Mouse (Mus musculus) neural tube, embryonic 13.5 days (tissue): ENCODE results near the gene Ugt1a7c. TPM values are rescaled to one million over a fixed set of nuclear protein-coding genes. Genes with fewer than 3 reads are reported as not detected.

ENCODE experiments used
- ATAC-seq: fragments of 200-750 bp; cut with Nextera tagmentation; 2 replicates; pipeline ENCODE4 v1.8.0; 2017; ENCODE audit warnings: low read depth, mild to moderate bottlenecking, moderate TSS enrichment, moderate library complexity
- H3K27ac ChIP-seq: fragments of 300-500 bp; sonication (generic); replicated peaks from 2 replicates; pipeline ENCODE4 v1.5.1; 2015; ENCODE audit warnings: moderate library complexity, mild to moderate bottlenecking, inconsistent platforms
- H3K27me3 ChIP-seq: fragments of 300-500 bp; sonication (generic); 2 replicates; pipeline ENCODE4 v1.6.1; 2015; ENCODE audit warnings: mild to moderate bottlenecking, inconsistent platforms
- H3K36me3 ChIP-seq: fragments of 300-500 bp; sonication (generic); 2 replicates; pipeline ENCODE4 v1.6.1; 2015; ENCODE audit warnings: mild to moderate bottlenecking, inconsistent platforms
- H3K4me1 ChIP-seq: fragments of 300-500 bp; sonication (generic); replicated peaks from 2 replicates; pipeline ENCODE4 v1.6.1; 2015; ENCODE audit warnings: inconsistent platforms
- H3K4me2 ChIP-seq: fragments of 300-500 bp; sonication (generic); 2 replicates; pipeline ENCODE4 v1.6.1; 2015; ENCODE audit warnings: inconsistent platforms, mild to moderate bottlenecking, moderate library complexity
- H3K4me3 ChIP-seq: fragments of 300-500 bp; sonication (generic); 2 replicates; pipeline ENCODE4 v1.5.1; 2015; ENCODE audit warnings: mild to moderate bottlenecking, inconsistent platforms
- H3K9ac ChIP-seq: fragments of 300-500 bp; sonication (generic); 2 replicates; pipeline ENCODE4 v1.6.1; 2015; ENCODE audit warnings: moderate library complexity, mild to moderate bottlenecking, inconsistent platforms
- H3K9me3 ChIP-seq: fragments of 300-500 bp; sonication (generic); 2 replicates; pipeline ENCODE4 v1.6.1; 2016; ENCODE audit warnings: inconsistent platforms
- WGBS: fragments of 180-500 bp; shearing (Covaris S2); methylation state at CpG from one replicate; pipeline ENCODE4 v1.1.7; 2015; 5-methylcytosine and 5-hydroxymethylcytosine counted together
- polyA plus RNA-seq: library from polyadenylated mRNA; unstranded; fragments of >200 nt; fragmentation: Nextera tagmentation; extraction: Ambion mirVana; gene quantifications from 2 replicates; pipeline ENCODE4 v1.2.1, GENCODE M21; 2015

Ugt1a7c gene
- polyA plus RNA-seq, 1 experiment from 2014 or later, result 1.6 TPM

DNA sequence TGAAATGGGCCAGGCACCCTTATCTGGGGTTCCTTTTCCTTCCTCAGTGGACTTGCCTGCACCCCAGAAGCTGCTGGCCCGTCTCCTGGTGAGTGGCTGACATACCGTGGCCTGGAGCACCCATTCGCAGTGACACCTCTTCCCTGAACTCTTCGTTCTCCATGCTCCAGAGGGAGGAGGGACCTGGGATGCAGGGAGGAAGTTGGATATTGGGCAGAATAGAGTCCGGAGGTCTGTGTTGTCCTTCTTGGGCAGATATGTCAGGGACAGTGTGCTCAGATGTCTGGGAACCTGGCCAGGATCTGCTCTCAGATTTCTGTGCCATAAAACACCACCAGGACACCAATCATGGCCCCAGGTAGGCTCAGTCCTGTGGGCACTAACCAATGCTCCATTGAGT is 145.2 kb downstream of the Ugt1a7c start:
- Histone ChIP-seq H3K4me1 (no peaks in the 10 kb centered on the region), H3K9me3 (peaks cover 96% of the 10 kb centered on the region), H3K9ac (no peak overlapping the region), H3K4me3 (no peak overlapping the region), H3K4me2 (no peak overlapping the region), H3K27me3 (no peaks in the 10 kb centered on the region), H3K27ac (no peak overlapping the region), H3K36me3 (no peaks in the 10 kb centered on the region)
- ATAC-seq, result no peak
- WGBS, result 72% methylated on average over 5 of the region's 5 CpGs

DNA sequence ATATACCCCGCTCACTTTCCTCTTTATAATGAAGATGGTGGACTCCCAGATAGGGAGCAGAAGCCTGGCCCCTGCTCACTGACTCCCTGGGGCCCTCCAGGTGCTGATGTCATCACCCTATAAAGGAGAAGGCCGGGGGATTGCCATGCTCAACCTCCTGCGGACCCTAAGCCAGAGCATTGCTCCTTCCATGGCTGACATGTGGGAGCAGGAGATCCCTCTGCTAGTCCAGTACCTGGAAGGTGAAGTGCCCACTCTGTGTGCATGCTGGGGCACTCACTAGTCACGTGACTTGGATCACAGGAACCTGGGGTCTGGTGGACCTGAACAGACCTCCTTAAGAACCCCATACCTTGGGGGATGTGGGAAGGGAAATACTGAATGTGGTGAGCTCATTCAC is 145.7 kb downstream of the Ugt1a7c start:
- no peak overlapping the region for H3K4me3 ChIP-seq
- ATAC-seq, result no peak

DNA sequence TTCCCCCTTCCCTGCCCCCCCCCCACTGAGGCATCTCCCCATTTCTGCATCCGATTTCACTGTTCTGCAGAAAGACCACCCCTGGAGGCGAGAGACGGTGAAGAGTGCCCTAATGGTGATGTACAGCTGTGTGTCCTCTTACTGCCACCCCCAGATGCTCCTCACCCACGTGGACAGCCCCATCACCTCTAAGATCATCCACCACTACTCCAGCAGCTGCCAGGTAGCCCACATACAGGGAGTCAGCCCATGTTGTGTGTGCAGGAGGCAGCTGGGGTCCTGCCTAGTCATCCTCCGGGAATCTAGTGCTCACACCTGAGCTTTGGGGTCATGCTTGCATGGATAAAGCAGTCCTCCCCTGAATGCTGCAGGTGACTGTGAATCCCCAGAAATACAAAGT is 149.0 kb downstream of the Ugt1a7c start:
- Histone ChIP-seq H3K4me3 (no peak overlapping the region), H3K9me3 (peaks cover 99% of the 10 kb centered on the region), H3K27me3 (no peaks in the 10 kb centered on the region), H3K36me3 (no peaks in the 10 kb centered on the region), H3K4me2 (no peak overlapping the region), H3K4me1 (no peaks in the 10 kb centered on the region), H3K27ac (no peak overlapping the region), H3K9ac (no peak overlapping the region)
- 67% methylated on average over 5 of the region's 5 CpGs for WGBS
- ATAC-seq, result no peak

More for the DNA sequence above, 145.7 kb downstream of the Ugt1a7c start:
- 77% methylated on average over 4 of the region's 4 CpGs for WGBS
- no peak overlapping the region for H3K27ac ChIP-seq
- no peak overlapping the region for H3K9ac ChIP-seq
- no peaks in the 10 kb centered on the region for H3K36me3 ChIP-seq
- no peak overlapping the region for H3K4me2 ChIP-seq
- no peaks in the 10 kb centered on the region for H3K4me1 ChIP-seq
- peaks cover 96% of the 10 kb centered on the region for H3K9me3 ChIP-seq
- no peaks in the 10 kb centered on the region for H3K27me3 ChIP-seq

DNA sequence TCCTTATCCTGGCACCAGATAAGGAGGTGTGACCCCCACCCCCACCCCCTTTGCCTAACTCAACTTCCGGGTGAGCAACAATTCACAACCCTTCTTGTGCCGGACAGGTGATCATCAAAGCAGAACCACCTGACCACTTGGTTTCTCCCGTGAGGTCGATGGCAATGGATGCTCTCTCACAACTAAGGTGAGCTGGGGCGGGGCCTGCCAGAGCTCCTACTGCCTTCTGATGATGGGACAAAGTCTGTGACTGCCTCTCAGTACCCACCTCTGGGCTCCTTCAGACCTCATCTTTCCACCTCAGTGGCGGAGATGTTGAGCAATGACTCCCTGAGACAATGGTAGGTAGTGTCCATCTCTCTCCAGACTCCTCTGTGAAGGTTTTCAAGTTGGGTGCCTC is 151.0 kb downstream of the Ugt1a7c start:
- Histone ChIP-seq H3K4me1 (no peaks in the 10 kb centered on the region), H3K4me2 (no peak overlapping the region), H3K9ac (no peak overlapping the region), H3K36me3 (no peaks in the 10 kb centered on the region), H3K4me3 (no peak overlapping the region), H3K27me3 (no peaks in the 10 kb centered on the region), H3K9me3 (peaks cover 99% of the 10 kb centered on the region), H3K27ac (no peak overlapping the region)
- no peak for ATAC-seq
- 80% methylated on average over 6 of the region's 6 CpGs for WGBS

DNA sequence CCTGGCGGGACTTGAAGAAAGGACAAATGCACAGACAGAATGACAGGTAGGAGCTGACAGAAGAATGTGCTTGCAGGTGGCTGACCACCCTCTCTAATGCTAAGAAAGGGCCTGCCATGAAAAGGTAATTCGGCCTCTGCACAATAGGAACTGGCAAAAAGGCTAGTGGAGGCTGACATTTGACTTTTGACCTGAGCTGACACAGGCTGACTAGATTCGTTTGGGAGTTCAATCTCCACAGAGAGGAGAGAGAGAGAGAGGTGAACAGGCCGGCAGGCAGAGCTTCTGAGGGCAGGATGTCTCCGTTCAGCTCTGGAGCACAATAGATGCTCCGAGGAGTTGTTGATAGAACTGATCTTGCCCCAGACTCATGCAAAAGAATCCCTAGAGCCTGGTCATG is 151.5 kb downstream of the Ugt1a7c start:
- 46% methylated on average over 6 of the region's 6 CpGs for WGBS
- Histone ChIP-seq H3K27me3 (no peaks in the 10 kb centered on the region), H3K9ac (no peak overlapping the region), H3K9me3 (peaks cover 99% of the 10 kb centered on the region), H3K4me1 (no peaks in the 10 kb centered on the region), H3K36me3 (no peaks in the 10 kb centered on the region), H3K4me2 (no peak overlapping the region), H3K27ac (no peak overlapping the region), H3K4me3 (no peak overlapping the region)
- ATAC-seq, result no peak

DNA sequence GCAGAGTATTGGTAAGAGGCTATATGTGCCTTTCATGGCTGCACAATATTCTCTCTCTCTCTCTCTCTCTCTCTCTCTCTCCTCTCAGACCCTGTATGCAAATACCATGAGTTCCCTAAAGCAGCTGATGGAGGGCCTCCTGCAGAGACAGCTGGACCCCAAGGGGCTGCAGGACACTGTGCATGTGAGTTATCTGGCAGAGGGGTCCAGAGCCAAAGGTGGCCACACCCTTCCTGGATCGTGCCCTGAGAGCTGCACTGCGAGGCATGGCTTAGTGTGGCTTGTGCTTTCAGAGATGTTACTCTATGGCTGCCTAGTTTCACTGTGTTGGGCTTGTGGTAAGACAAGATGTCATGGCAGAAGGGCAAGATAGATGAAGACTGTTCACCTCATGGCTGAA is 152.8 kb downstream of the Ugt1a7c start:
- no peaks in the 10 kb centered on the region for H3K27me3 ChIP-seq
- H3K36me3 ChIP-seq, result no peaks in the 10 kb centered on the region
- no peak overlapping the region for H3K9ac ChIP-seq
- no peak overlapping the region for H3K4me2 ChIP-seq
- peaks cover 97% of the 10 kb centered on the region for H3K9me3 ChIP-seq
- no peak overlapping the region for H3K27ac ChIP-seq
- no peak overlapping the region for H3K4me3 ChIP-seq
- ATAC-seq, result no peak
- 50% methylated on average over 2 of the region's 2 CpGs for WGBS
- H3K4me1 ChIP-seq, result no peaks in the 10 kb centered on the region

DNA sequence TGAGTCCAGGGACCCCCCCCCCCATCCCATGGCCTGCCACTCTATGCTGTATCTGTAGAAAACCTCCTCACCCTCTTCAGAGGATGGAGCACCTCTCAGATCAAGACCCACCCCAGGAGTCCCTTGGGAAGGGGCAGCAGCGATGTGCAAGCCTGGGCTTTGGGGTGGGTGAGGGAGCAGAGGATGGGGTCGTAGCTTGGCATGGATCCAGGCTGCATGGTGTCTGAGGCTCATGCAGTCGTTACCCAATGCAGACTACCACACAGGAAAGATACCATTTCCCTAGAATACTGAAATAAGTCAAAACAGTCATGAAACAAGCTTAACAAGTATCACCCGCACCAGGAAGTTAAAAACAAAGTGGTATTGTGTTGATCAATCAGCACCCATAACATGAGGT is 153.8 kb downstream of the Ugt1a7c start:
- 73% methylated on average over 4 of the region's 4 CpGs for WGBS
- Histone ChIP-seq H3K4me3 (no peak overlapping the region), H3K36me3 (no peaks in the 10 kb centered on the region), H3K9ac (no peak overlapping the region), H3K4me1 (no peaks in the 10 kb centered on the region), H3K9me3 (peaks cover 97% of the 10 kb centered on the region), H3K27ac (no peak overlapping the region), H3K27me3 (no peaks in the 10 kb centered on the region), H3K4me2 (no peak overlapping the region)
- no peak for ATAC-seq

DNA sequence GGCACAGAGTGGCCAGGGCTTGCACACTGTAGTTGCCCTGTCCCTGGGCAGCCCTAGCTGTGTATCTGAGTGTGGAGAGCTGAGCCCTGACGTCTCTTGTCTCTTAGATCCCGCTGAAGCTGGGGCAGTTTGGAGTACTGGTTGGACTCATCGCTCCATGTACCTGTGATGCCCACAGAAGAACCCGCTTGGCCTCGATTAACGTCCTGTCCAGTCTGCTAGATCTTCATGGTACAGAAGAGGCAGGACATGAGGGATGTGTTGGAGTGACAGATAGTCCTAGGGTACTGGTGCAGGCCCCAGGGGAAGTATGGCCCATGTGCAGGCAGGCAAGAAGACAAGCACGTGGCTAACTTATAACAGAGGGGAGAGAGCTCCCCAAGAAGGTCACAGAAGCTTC is 154.7 kb downstream of the Ugt1a7c start:
- H3K4me2 ChIP-seq, result no peak overlapping the region
- H3K36me3 ChIP-seq, result no peaks in the 10 kb centered on the region
- H3K4me1 ChIP-seq, result no peaks in the 10 kb centered on the region
- no peak overlapping the region for H3K4me3 ChIP-seq
- no peak for ATAC-seq
- 80% methylated on average over 7 of the region's 7 CpGs for WGBS
- no peaks in the 10 kb centered on the region for H3K27me3 ChIP-seq
- no peak overlapping the region for H3K9ac ChIP-seq
- no peak overlapping the region for H3K27ac ChIP-seq
- peaks cover 97% of the 10 kb centered on the region for H3K9me3 ChIP-seq

DNA sequence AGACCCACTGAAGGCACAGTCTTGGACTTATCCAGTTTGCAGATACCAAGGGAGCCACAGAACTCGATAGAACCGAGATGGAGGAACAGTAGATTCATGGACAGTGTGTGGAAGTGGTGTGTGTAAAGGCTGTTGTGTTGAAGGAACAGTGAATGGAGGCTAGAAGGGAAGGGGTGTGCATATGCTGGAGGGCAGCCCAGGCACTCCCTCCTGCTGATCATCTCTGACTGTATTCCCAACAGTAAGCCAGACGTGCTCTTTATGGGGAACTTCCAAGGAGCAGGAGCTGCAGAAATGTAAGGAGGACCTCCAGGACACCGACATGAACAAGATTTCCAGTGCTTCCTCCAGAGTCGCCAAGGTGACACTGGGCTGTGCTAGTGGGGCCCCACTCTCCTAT is 155.2 kb downstream of the Ugt1a7c start:
- WGBS, result 81% methylated on average over 5 of the region's 5 CpGs
- no peak overlapping the region for H3K9ac ChIP-seq
- H3K36me3 ChIP-seq, result no peaks in the 10 kb centered on the region
- H3K27ac ChIP-seq, result no peak overlapping the region
- no peak for ATAC-seq
- H3K4me3 ChIP-seq, result no peak overlapping the region
- peaks cover 97% of the 10 kb centered on the region for H3K9me3 ChIP-seq
- H3K4me2 ChIP-seq, result no peak overlapping the region
- H3K27me3 ChIP-seq, result no peaks in the 10 kb centered on the region
- no peaks in the 10 kb centered on the region for H3K4me1 ChIP-seq

DNA sequence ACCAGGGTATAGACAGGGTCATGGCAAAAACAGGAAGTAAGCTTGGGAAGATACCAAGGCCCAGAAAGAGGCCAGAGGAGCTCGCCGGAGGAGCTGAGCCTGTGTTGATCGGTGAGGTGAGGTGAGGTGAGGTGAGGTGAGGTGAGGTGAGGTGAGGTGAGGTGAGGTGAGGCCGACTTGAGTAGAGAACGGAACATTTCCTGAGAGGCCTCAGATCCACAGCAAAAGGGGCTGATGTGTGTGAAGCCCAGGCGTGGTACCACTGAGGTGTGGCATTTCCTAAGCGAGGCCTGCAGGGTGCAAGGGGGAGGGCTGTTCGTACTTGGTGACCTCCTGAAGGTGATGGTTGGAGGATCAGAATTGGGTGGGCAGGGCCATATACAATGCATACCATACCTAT is 158.2 kb downstream of the Ugt1a7c start:
- H3K27me3 ChIP-seq, result no peaks in the 10 kb centered on the region
- H3K4me1 ChIP-seq, result no peaks in the 10 kb centered on the region
- H3K9ac ChIP-seq, result no peak overlapping the region
- no peak overlapping the region for H3K4me2 ChIP-seq
- no peak overlapping the region for H3K4me3 ChIP-seq
- H3K27ac ChIP-seq, result no peak overlapping the region
- H3K36me3 ChIP-seq, result no peaks in the 10 kb centered on the region
- 75% methylated on average over 8 of the region's 8 CpGs for WGBS
- peaks cover 97% of the 10 kb centered on the region for H3K9me3 ChIP-seq
- no peak for ATAC-seq

DNA sequence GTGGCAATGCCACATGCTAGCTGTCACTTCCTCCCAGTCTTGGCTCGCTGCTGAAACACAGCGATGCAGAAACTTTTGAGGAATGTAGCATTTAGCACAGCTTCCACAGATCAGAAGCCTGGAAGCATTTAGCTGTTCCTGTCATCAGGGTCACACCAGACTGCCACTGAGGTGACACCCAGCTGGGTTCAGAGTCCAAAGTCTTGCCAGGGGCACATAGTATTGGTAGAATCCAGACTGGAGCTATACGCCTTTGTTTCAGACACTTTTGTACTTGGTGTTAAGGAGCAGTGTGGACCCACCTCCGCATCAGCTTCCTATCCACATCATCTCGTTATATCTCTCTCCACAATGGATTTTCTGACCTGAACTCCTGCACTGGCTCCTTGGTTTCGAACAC is 158.7 kb downstream of the Ugt1a7c start:
- ATAC-seq, result no peak
- Histone ChIP-seq H3K9me3 (peaks cover 97% of the 10 kb centered on the region), H3K4me2 (no peak overlapping the region), H3K27me3 (no peaks in the 10 kb centered on the region), H3K4me3 (no peak overlapping the region), H3K36me3 (no peaks in the 10 kb centered on the region), H3K9ac (no peak overlapping the region), H3K27ac (no peak overlapping the region), H3K4me1 (no peaks in the 10 kb centered on the region)
- 76% methylated on average over 6 of the region's 6 CpGs for WGBS

DNA sequence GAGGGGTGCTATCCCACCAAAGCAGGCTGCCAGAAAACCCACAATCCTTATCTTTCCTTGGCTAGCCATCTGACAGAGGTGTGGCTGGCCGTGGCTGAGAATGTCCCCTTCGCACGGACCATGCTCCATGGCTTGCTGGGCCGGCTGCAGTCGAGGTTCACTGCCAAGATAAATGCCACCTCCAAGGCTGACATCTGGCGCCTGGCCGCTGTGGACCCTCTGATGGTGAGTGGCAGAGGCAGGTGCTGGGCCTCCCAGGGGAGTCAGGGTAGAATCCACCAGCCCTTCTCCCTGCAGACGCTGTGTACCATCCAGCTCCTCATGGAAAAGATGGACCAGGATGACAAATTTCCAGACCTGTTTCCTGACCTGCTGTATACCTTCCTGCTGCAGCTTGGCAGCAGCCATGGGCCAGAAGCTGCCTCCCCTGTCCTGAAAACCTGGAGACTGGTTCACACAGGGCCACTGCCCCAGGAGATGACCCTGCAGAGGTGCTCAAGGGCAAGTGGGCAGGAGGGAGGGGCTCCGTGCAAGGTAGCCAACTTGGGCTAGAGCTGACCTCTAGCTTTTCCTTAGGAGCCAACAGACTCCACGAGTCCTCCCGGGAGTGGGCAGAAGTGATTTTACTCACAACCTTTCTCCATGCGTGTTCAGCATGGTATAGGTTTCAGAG is 160.1 kb downstream of the Ugt1a7c start:
- Histone ChIP-seq H3K4me3 (no peak overlapping the region), H3K4me1 (0 out of 2 replicates have a peak, but pooled peaks cover 9% of the 10 kb centered on the region), H3K27ac (no peak overlapping the region), H3K9ac (no peak overlapping the region), H3K36me3 (peaks cover 9% of the 10 kb centered on the region), H3K27me3 (no peaks in the 10 kb centered on the region), H3K4me2 (no peak overlapping the region), H3K9me3 (peaks cover 83% of the 10 kb centered on the region)
- ATAC-seq, result no peak
- 88% methylated on average over 12 of the region's 12 CpGs for WGBS

DNA sequence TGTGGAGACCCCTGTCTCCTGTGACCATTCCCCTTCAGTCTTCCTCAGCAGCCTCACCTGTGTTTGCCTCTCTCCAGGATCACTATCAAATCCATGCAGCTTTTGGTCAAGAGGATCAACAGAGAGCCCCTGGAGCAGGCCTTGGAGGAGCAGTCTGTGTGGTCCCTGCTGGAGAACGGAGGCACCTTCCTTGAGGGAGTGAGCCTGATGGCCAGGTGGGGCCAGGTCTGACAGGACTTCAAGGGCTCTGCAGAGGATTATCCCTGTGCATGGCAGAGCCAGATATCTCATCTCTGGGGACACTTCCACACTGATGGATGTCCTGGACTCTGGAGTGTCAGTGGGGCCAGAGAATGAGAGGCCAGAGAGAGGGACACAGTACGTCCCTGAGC is 160.6 kb downstream of the Ugt1a7c start:
- H3K27me3 ChIP-seq, result no peaks in the 10 kb centered on the region
- no peak overlapping the region for H3K9ac ChIP-seq
- WGBS, result 61% methylated on average over 2 of the region's 2 CpGs
- H3K4me1 ChIP-seq, result peaks cover 12% of the 10 kb centered on the region; the same call in 1 of the 2 replicates
- H3K36me3 ChIP-seq, result peaks cover 14% of the 10 kb centered on the region
- ATAC-seq, result no peak
- H3K4me3 ChIP-seq, result no peak overlapping the region
- no peak overlapping the region for H3K4me2 ChIP-seq
- peaks cover 78% of the 10 kb centered on the region for H3K9me3 ChIP-seq
- H3K27ac ChIP-seq, result no peak overlapping the region
